In the genomic region with DNA sequence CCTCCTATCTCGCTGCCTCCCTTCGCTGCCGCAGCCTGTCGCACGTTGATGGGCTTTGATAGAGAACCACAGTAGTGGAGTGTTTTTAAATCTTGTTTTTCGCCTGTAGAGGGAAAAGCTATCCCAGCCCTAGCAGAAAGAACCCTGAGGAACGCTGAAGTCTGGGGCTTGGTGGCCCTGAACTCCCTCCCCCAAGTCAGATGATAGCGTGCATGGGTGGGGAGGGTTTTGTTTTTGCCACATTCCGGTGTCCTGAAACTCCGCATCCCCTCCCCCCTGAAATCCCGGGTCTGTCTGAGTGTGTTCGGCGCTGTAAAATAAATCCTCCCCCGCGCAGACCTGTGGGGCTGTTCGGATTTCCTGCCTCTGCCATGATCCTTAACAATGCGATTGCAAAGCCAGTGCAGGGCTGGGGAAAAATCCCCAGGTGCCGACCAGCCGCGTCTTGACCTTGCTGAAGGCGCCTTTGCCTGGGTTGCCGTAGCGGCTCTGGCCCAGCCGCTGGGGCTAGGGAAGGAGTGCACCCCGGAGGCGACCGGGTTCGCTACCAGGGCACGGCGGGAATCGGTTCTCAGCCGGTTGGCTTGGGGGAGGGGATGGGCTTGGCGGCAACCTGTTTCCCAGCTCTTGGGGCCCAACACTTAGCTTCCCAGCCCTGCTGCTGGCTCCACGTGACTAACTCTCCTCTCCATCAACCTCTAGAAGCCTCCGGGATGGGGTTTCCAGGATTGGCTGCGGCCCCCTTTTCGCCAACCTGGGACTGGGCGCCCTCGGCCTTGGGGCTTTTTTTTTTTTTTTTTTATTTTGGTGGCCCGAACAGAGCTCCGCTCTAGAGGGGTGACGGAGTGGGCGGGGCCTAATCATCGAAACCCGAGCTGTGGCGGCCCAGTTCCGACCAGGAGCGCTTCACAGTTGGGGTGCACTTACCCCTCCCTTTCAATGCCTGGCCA, we compare ENCODE assay signal across 8 mouse cellular contexts. TPM values are rescaled to one million over a fixed set of nuclear protein-coding genes. Genes with fewer than 3 reads are reported as not detected.
DNase-seq lines count a peak whose midpoint lies in the region; ATAC-seq and TF ChIP-seq lines count a peak whose summit lies in the region.

No protein-coding gene starts in this region.

- no peaks in the 10 kb centered on the region for H3K9me3 ChIP-seq in forebrain, postnatal 0 days (ENCODE audit: low read length)
- no peaks in the 10 kb centered on the region for H3K9me3 ChIP-seq in hindbrain, postnatal 0 days (ENCODE audit: low read length)

- H3K4me1 ChIP-seq in forebrain, postnatal 0 days (ENCODE audit: insufficient read depth), result peaks cover 14% of the 10 kb centered on the region; the same call in 1 of the 2 replicates
- peaks cover 6% of the 10 kb centered on the region; the same call in 1 of the 2 replicates for H3K4me1 ChIP-seq in hindbrain, postnatal 0 days (ENCODE audit: insufficient read depth, low read length)

- H3K27ac ChIP-seq in forebrain, postnatal 0 days (ENCODE audit: low read depth, low read length), result peak overlapping the region; percentile 98
- H3K27ac ChIP-seq in hindbrain, postnatal 0 days, result peak overlapping the region; percentile 37

- peak; percentile 24 for ATAC-seq in forebrain, postnatal 0 days
- ATAC-seq in hindbrain, postnatal 0 days, result peak; percentile 38
- peak; percentile 38; the same call in 1 of the 2 replicates for ATAC-seq in megakaryocyte, adult 5-6 weeks (ENCODE audit: poor library complexity, severe bottlenecking)
- no peak for ATAC-seq in CD4-positive, CD25-positive, alpha-beta regulatory T cell, adult 4 months

- under 1% methylated on average over 48 of the region's 48 CpGs for WGBS in forebrain, postnatal 0 days
- WGBS in hindbrain, postnatal 0 days, result under 1% methylated on average over 47 of the region's 48 CpGs

- H3K4me2 ChIP-seq in forebrain, postnatal 0 days (ENCODE audit: low read depth), result peak overlapping the region; percentile 93
- H3K4me2 ChIP-seq in hindbrain, postnatal 0 days (ENCODE audit: low read depth, low read length), result peak overlapping the region; percentile 74

- H3K9ac ChIP-seq in forebrain, postnatal 0 days, result peak overlapping the region; percentile 97
- peak overlapping the region; percentile 76 for H3K9ac ChIP-seq in hindbrain, postnatal 0 days (replicated peaks; ENCODE audit: low read length)

- DNase-seq in MN1 (ENCODE audit: low spot score), result peak; percentile 73
- DNase-seq in brain, adult 2 months (ENCODE audit: low read depth, low spot score), result peak; percentile 78
- DNase-seq in forebrain, postnatal 0 days, result peak; percentile 69
- DNase-seq in hindbrain, postnatal 0 days (ENCODE audit: low spot score), result peak; percentile 60
- DNase-seq in left cerebral cortex, adult 8-10 months (ENCODE audit: low spot score in 2 of 2), result peak; percentile 50 to 62
- DNase-seq in right cerebral cortex, postnatal 10 days (ENCODE audit: low spot score in 2 of 2), result peak; percentile 68 to 72

- peak; percentile 44 for TF ChIP-seq CTCF in forebrain, postnatal 0 days (IDR thresholded peaks at IDR 0.05; ENCODE audit: low read depth)
- peak; percentile 43 for TF ChIP-seq CTCF in hindbrain, postnatal 0 days (IDR thresholded peaks at IDR 0.05; ENCODE audit: low read depth)

- no peaks in the 10 kb centered on the region for H3K36me3 ChIP-seq in forebrain, postnatal 0 days (ENCODE audit: insufficient read depth)
- H3K36me3 ChIP-seq in hindbrain, postnatal 0 days (ENCODE audit: insufficient read depth, low read length), result no peaks in the 10 kb centered on the region

- peak overlapping the region; percentile 83 for H3K4me3 ChIP-seq in forebrain, postnatal 0 days (ENCODE audit: low read depth, low read length)
- peak overlapping the region; percentile 64 for H3K4me3 ChIP-seq in hindbrain, postnatal 0 days (ENCODE audit: low read length)

- no peaks in the 10 kb centered on the region for H3K27me3 ChIP-seq in forebrain, postnatal 0 days (ENCODE audit: insufficient read depth, low read length)
- no peaks in the 10 kb centered on the region for H3K27me3 ChIP-seq in hindbrain, postnatal 0 days (ENCODE audit: insufficient read depth, low read length)

RNA-seq across cellular contexts. Expression of a gene that starts 41.8 kb away (rescaled TPM):
- total RNA-seq in forebrain, postnatal 0 days (2014; rRNA removed), result 49.4 and 69.5 TPM in 2 replicates
- polyA plus RNA-seq in forebrain, postnatal 0 days (2015; fragmentation: Nextera tagmentation; extraction: Ambion mirVana), result 26.0 and 50.6 TPM in 2 replicates
- total RNA-seq in hindbrain, postnatal 0 days (2014; rRNA removed), result 49.7 and 49.8 TPM in 2 replicates
- polyA plus RNA-seq in hindbrain, postnatal 0 days (2015; fragmentation: Nextera tagmentation; extraction: Ambion mirVana), result 24.1 and 24.7 TPM in 2 replicates
- 100 to 1,000 TPM; 118 to 143 (median 135) TPM for total RNA-seq in left cerebral cortex, adult 8-10 months (2022)
- not detected in 2 replicates for total RNA-seq in megakaryocyte, adult 5-6 weeks (2015)
- total RNA-seq in megakaryocyte, adult 5-6 weeks (2017), result under 0.01 TPM in 1 of 2 replicates, not detected in the other
- polyA plus RNA-seq in CD4-positive, CD25-positive, alpha-beta regulatory T cell, adult 4 months (2017; shearing (Covaris generic)), result under 1 TPM; 0.19 to 0.37 TPM

Comparison
In these comparisons a context has a peak if more than half of its experiments do, and no peak if none do; other contexts are left out.
1. RNA of a gene that starts 41.8 kb away (total RNA-seq): 118 to 143 TPM in left cerebral cortex, adult 8-10 months, 49.4 to 69.5 TPM in forebrain, postnatal 0 days and 49.7 to 49.8 TPM in hindbrain, postnatal 0 days; under 0.01 TPM in megakaryocyte, adult 5-6 weeks; every median in the first group is over 10 times any median in the second.
2. Peak in every context shown above with its lines, with median percentiles within 50 percentile points of each other: DNase-seq.